Mouse (Mus musculus) hindbrain, embryonic 16.5 days (tissue): ENCODE measurements around the gene Zfp148. TPM values are rescaled to one million over a fixed set of nuclear protein-coding genes. Genes with fewer than 3 reads are reported as not detected.

Source experiments
- ATAC-seq: fragments of 200-750 bp; cut with Nextera tagmentation; 2 replicates; pipeline ENCODE4 v1.8.0; 2017; ENCODE audit warnings: moderate TSS enrichment, moderate library complexity
- H3K27ac ChIP-seq: fragments of 300-500 bp; sonication (generic); 2 replicates; pipeline ENCODE4 v1.5.1; 2014; ENCODE audit warnings: low read depth, mild to moderate bottlenecking, control low read depth, low read length, moderate library complexity
- H3K27me3 ChIP-seq: fragments of 300-500 bp; sonication (generic); replicated peaks from 2 replicates; pipeline ENCODE4 v1.6.1; 2014; ENCODE audit warnings: low read length; ENCODE audit not compliant: control insufficient read depth, insufficient read depth
- H3K36me3 ChIP-seq: fragments of 300-500 bp; sonication (generic); 2 replicates; pipeline ENCODE4 v1.6.1; 2014; ENCODE audit warnings: mild to moderate bottlenecking, low read length, moderate library complexity, mixed read lengths; ENCODE audit not compliant: control insufficient read depth, insufficient read depth
- H3K4me1 ChIP-seq: fragments of 300-500 bp; sonication (generic); 2 replicates; pipeline ENCODE4 v1.6.1; 2014; ENCODE audit warnings: low read depth, low read length; ENCODE audit not compliant: control insufficient read depth, insufficient read depth
- H3K4me2 ChIP-seq: fragments of 300-500 bp; sonication (generic); 2 replicates; pipeline ENCODE4 v1.6.1; 2014; ENCODE audit warnings: mild to moderate bottlenecking, low read length, control low read depth, moderate library complexity
- H3K4me3 ChIP-seq: fragments of 300-500 bp; sonication (generic); 2 replicates; pipeline ENCODE4 v1.5.1; 2014; ENCODE audit warnings: mild to moderate bottlenecking, low read length, control low read depth, moderate library complexity
- H3K9ac ChIP-seq: fragments of 300-500 bp; sonication (generic); 2 replicates; pipeline ENCODE4 v1.6.1; 2014; ENCODE audit warnings: low read depth, mild to moderate bottlenecking, control low read depth, low read length, moderate library complexity
- H3K9me3 ChIP-seq: fragments of 300-500 bp; sonication (generic); 2 replicates; pipeline ENCODE4 v1.6.1; 2014; ENCODE audit warnings: mild to moderate bottlenecking, low read length, moderate library complexity; ENCODE audit not compliant: control insufficient read depth
- WGBS: fragments of 180-500 bp; shearing (Covaris S2); extraction: QIAGEN DNeasy Blood & Tissue Kit; methylation state at CpG from one replicate; pipeline ENCODE4 v1.1.7; 2014; 5-methylcytosine and 5-hydroxymethylcytosine counted together
- polyA plus RNA-seq: library from polyadenylated mRNA; unstranded; fragments of >200 nt; fragmentation: Nextera tagmentation; extraction: Ambion mirVana; gene quantifications from 2 replicates; pipeline ENCODE4 v1.2.1, GENCODE M21; 2015

Gene Zfp148
- polyA plus RNA-seq, 1 experiment from 2014 or later, result 47.2 TPM

DNA sequence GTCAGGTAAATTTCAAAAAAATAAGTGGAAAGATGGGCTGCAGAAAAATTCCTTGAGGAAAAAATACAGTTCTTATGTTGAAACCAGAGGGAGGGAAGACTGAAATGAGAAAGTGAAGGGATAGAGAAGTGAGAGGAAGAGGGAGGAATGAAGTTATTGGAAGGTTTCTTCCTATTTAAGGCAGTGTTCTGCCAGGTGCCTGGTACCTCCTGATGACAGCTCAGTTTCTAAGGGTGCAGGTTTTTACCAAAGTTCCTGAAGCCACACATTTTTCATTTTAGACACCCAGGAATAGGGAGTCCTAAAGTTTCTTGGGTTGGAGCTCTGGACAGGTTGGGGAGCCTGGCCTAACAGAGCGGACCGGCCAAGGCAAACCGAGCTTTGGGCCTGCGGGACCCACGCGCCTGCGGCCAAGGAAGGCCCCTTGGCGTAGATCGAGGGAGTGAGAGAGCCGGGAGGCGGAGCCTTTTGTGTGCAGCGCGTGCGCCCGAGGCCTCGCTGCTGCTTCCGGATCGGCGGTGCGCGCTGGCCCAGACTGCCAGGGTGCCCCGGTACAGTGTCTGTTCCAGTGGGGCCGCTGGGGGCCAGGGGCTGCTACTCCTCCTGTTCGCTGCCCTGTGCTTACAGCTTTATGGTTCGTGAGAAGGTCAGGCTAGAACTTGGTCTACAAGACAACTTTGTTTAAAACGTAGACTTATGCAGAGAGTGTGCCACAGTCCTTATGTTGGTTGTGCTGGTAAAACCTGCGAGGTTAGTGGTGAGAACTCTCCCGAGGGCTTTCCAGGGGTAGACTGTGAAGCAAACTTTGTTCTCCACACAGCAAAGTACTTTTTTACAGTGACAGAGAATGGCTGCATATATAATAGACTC is 19.5 kb downstream of the Zfp148 start:
- ATAC-seq, result peak; percentile 87
- Histone ChIP-seq H3K9ac (peak overlapping the region; percentile 56), H3K4me1 (peaks cover 8% of the 10 kb centered on the region), H3K27ac (peak overlapping the region; percentile 29; the same call in 1 of the 2 replicates), H3K36me3 (no peaks in the 10 kb centered on the region), H3K4me2 (peak overlapping the region; percentile 86), H3K4me3 (peak overlapping the region; percentile 48), H3K27me3 (no peaks in the 10 kb centered on the region), H3K9me3 (no peaks in the 10 kb centered on the region)
- under 1% methylated on average over 28 of the region's 28 CpGs for WGBS

DNA sequence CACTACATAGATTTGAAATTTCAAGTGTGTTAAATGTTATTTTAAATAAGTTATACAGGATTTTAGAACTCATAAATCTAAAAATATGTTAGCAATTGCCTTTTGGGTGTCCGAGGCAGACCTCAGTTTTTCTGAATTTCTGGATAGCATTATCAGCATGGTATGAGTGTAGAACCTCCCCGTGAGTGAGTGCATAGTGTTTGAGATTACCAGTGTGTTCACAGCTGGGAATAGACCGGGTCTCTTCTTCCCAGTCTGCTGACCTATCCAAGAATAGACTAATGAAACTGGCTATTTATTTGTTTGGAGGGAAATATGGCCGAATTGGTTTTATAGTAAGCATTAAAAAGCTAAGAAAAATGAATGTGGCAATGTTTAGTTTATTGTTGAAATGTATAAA is 20.3 kb downstream of the Zfp148 start:
- Histone ChIP-seq H3K36me3 (no peaks in the 10 kb centered on the region), H3K4me2 (no peak overlapping the region), H3K27me3 (no peaks in the 10 kb centered on the region), H3K9ac (no peak overlapping the region), H3K9me3 (no peaks in the 10 kb centered on the region), H3K4me1 (peaks cover 8% of the 10 kb centered on the region), H3K27ac (no peak overlapping the region), H3K4me3 (no peak overlapping the region)
- ATAC-seq, result no peak
- WGBS, result 72% methylated on average over 4 of the region's 4 CpGs

DNA sequence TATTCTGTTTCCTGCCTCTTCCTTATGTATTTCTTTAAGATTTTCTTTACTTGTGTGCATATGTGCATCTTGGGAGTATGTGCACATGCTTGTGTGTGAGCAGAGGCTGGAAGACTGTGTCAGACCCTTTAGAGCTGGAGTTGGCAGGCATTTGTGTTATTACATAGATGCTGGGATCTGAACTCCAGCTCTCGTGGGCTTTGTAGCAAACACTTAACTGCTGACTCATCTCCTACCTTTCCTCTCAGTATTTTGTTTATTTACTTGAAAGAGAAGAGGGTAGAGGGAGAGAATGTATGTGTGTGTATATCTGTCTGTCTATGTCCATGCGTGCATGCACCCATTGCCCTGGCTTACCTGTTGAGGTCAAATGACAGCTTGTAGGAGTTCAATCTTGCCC is 22.6 kb downstream of the Zfp148 start:
- Histone ChIP-seq H3K9ac (no peak overlapping the region), H3K4me2 (no peak overlapping the region), H3K9me3 (no peaks in the 10 kb centered on the region), H3K4me3 (no peak overlapping the region), H3K27me3 (no peaks in the 10 kb centered on the region), H3K4me1 (peaks cover 8% of the 10 kb centered on the region), H3K36me3 (no peaks in the 10 kb centered on the region), H3K27ac (no peak overlapping the region)
- WGBS, result 85% methylated on average over 2 of the region's 2 CpGs
- ATAC-seq, result no peak

DNA sequence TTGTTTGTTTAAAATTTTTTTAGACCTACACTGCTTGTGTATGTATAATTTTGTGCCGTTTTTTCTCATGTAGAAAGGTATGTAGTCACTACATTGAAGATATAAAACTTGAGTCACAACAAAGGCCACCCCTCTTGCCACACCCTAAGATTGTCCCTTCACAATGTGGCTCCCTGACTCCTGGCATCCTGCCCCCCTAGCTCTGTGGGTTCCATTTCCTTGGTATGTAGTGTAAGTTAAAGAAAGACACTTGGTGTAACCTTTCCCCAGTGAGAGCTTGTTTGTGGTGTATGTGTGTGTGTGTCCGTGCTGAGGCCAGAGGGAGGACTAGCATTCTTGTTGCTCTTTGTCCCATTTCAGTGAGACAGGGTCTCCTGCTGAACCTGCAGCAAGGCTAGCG is 23.4 kb downstream of the Zfp148 start:
- Histone ChIP-seq H3K4me1 (peaks cover 8% of the 10 kb centered on the region), H3K4me3 (no peak overlapping the region), H3K9me3 (no peaks in the 10 kb centered on the region), H3K9ac (no peak overlapping the region), H3K27me3 (no peaks in the 10 kb centered on the region), H3K36me3 (no peaks in the 10 kb centered on the region), H3K27ac (no peak overlapping the region), H3K4me2 (no peak overlapping the region)
- 79% methylated on average over 3 of the region's 3 CpGs for WGBS
- no peak for ATAC-seq

DNA sequence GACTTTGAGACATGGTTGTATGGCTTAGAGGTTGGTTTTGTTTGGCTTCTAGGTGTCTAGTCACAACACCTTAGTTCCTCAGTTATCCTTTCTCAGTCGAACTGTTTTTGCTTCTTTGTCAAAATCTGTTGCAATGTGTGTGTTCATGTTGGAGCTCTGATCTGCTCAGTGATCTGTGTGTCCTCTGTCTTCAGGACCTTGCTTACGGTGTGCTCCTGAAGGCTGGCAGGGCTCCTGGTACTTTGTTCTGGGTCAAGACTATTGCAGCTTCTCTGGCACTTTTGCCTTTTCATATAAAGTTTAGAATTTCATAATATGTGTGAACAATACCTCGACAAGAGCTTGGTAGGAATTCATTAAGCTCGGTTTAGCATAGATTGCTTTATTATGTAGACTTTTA is 24.9 kb downstream of the Zfp148 start:
- peaks cover 1% of the 10 kb centered on the region for H3K4me1 ChIP-seq
- H3K27me3 ChIP-seq, result no peaks in the 10 kb centered on the region
- no peaks in the 10 kb centered on the region for H3K36me3 ChIP-seq
- no peaks in the 10 kb centered on the region for H3K9me3 ChIP-seq
- H3K4me3 ChIP-seq, result no peak overlapping the region
- H3K4me2 ChIP-seq, result no peak overlapping the region
- no peak overlapping the region for H3K27ac ChIP-seq
- no peak for ATAC-seq
- 77% methylated on average over 4 of the region's 4 CpGs for WGBS
- no peak overlapping the region for H3K9ac ChIP-seq

DNA sequence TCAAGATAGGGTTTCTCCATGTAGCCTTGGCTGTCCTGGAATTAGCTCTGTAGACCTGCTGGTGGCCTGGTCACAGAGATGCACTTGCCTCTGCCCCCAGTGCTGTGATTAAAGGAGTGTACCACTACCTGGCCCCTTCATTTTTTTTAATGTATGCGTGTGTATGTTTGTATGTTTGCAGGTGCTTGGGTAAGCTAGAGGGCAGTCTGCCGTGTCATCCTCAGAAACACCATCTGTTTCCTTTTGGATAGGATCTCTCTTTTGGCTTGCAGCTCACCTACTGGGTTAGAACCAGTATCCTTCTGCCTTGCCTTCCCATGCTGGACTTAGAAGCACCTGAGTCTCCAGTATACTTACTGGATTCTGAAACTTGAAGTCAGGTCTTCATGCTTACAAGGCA is 29.5 kb downstream of the Zfp148 start:
- Histone ChIP-seq H3K4me2 (no peak overlapping the region), H3K27ac (no peak overlapping the region), H3K27me3 (no peaks in the 10 kb centered on the region), H3K4me1 (peaks cover 3% of the 10 kb centered on the region), H3K9me3 (no peaks in the 10 kb centered on the region), H3K9ac (no peak overlapping the region), H3K4me3 (no peak overlapping the region), H3K36me3 (no peaks in the 10 kb centered on the region)
- WGBS, result 69% methylated on average over 2 of the region's 2 CpGs
- no peak for ATAC-seq

DNA sequence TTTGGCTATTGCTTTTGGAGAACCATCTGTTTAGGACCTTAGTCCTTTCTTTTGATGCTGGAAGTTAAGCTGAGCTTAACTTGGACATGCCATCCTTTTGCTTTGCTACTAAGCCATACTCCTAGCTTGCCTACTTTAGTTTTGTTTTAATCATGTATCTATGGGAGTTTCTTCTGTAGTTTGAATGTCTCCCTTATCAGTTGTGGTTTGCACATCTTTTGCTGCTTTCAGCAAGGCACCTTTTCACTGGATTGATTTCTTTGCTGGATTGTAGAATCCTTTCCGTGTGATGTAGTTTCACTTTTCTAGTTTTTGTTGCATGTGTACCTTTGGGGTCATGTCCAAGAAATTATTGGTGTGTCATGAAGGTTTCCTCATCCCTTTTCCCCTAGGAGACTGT is 30.0 kb downstream of the Zfp148 start:
- ATAC-seq, result no peak
- H3K4me2 ChIP-seq, result no peak overlapping the region
- no peaks in the 10 kb centered on the region for H3K36me3 ChIP-seq
- H3K4me3 ChIP-seq, result no peak overlapping the region
- H3K9me3 ChIP-seq, result no peaks in the 10 kb centered on the region
- H3K27ac ChIP-seq, result no peak overlapping the region
- 88% methylated on average over 1 of the region's 1 CpGs for WGBS
- H3K4me1 ChIP-seq, result peaks cover 3% of the 10 kb centered on the region
- no peak overlapping the region for H3K9ac ChIP-seq
- H3K27me3 ChIP-seq, result no peaks in the 10 kb centered on the region

DNA sequence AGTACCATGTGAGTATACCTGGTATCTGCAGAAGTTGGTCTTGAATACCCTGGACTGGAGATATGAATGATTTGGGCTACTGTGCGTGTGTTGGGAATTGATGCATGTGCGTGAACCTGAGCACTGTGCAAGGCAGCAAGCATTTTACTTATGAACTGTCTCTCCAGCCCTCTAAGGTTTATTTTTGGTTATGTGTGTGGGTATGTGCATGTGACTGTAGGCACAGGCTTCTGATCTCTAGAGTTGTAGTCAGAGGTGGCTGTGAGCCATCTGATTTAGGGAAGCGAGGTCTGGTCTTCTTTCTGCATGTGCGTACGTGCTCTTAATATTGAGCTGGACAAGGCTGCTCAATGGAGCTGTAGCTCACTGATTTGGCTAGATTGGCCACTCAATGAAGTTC is 33.6 kb downstream of the Zfp148 start:
- ATAC-seq, result no peak
- H3K27ac ChIP-seq, result no peak overlapping the region
- 86% methylated on average over 5 of the region's 5 CpGs for WGBS
- no peaks in the 10 kb centered on the region for H3K27me3 ChIP-seq
- peaks cover 3% of the 10 kb centered on the region for H3K4me1 ChIP-seq
- H3K9me3 ChIP-seq, result no peaks in the 10 kb centered on the region
- H3K36me3 ChIP-seq, result no peaks in the 10 kb centered on the region
- H3K4me2 ChIP-seq, result no peak overlapping the region
- H3K9ac ChIP-seq, result no peak overlapping the region
- no peak overlapping the region for H3K4me3 ChIP-seq

DNA sequence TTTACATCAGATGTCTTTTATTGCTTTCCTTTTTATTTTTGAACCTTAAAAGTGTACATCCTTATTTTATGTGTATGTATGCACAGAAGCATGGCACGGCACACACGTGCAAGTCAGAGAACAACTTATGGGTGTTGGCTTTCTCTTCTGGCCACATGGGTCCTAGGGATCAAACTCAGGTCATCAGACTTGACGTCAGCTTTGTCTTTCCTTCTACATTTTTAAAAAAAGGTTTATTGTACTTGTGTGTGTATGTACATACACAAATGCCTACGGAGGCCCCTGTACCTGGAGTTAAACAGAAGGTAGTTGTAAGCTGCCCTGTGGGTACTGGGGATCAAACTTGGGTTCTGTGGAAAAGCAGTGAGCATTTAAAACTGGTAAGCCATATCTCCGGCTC is 35.0 kb downstream of the Zfp148 start:
- WGBS, result 80% methylated on average over 5 of the region's 5 CpGs
- Histone ChIP-seq H3K4me1 (peaks cover 3% of the 10 kb centered on the region), H3K4me2 (no peak overlapping the region), H3K27me3 (no peaks in the 10 kb centered on the region), H3K36me3 (no peaks in the 10 kb centered on the region), H3K9ac (no peak overlapping the region), H3K4me3 (no peak overlapping the region), H3K27ac (no peak overlapping the region), H3K9me3 (no peaks in the 10 kb centered on the region)
- ATAC-seq, result no peak
